Mouse (Mus musculus): ENCODE results near the gene Igfbp3. TPM values are rescaled to one million over a fixed set of nuclear protein-coding genes. Genes with fewer than 3 reads are reported as not detected.
"Not testable (repeated sequence)": the region's sequence is repeated elsewhere in the genome, so short reads cannot be mapped to it uniquely, and the experiment has no call there.

Igfbp3 gene
- polyA plus RNA-seq (2017; shearing (Covaris generic)) = not detected

DNA sequence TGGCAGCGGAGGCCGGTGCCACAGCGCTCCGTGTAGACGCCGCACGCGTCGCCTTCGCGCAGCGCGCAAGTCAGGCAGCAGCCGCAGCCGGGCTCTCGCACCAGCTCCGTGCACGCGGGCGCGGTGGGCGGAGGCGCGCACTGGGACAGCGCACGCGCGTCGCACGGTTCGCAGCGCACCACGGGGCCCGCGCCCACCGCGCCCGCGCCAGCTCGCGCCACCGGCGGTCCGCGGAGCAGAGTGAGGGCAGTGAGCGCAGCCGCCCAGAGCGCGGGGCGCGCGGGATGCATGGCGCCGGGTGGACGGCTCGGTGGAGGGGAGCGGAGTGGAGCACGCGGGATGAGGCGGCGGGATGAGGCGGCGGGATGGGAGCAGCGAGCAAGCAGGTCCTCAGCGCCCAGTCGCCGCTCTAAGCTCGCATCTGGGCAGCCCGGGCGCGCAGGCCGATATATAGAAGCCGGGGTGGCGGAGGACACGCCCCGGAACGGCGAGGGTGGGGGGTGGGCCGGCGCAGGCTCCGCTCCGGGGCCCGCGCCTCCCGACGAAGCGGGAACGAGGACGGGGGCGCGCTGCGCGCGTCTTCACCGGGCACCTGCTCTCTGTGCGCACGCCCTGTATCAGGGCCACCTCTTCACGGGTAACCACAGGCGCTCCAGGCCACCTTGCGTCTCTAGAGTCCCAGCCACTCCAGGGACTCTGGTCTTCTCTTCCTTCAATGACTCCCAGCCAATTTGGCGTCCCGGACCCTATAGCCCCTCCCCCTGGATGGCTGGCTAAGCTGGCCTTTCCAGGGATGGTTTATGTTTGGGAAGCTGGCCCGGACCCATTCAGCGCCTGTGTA is at the start of gene Igfbp3:
Igfbp3 (minus strand) TSS at position 423 of the 841 bp plus-strand sequence.
- no peak for ATAC-seq

- no peak for ATAC-seq
These were observed 37.1 kb upstream of the Igfbp3 start for GRCm38 (mm10) chr11:7250870-7251269.

GRCm38 (mm10) chr11:7250415-7250814 is 36.7 kb upstream of the Igfbp3 start:
- ATAC-seq = no peak

DNA sequence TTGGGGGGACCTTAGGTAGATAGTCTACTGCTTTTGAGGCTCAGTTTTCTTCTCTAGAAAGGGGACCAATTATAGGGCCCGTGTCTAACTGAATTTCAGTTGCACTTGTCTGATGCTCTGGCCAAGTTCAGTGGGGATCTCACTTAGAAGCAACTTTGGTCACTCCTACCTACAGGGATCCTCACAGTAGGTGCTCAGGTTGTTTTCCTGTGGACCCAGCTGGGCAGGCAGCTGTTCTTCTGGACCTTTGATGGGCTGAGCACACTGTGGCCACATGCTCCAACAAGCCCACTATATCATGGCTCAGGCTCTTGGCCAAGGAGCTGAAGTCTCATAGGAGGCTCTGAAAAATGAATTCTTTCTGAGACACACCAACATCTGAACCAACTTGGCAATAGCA is 31.1 kb upstream of the Igfbp3 start:
- ATAC-seq = no peak

GRCm38 (mm10) chr11:7239041-7239740 is 25.5 kb upstream of the Igfbp3 start:
- ATAC-seq = no peak

DNA sequence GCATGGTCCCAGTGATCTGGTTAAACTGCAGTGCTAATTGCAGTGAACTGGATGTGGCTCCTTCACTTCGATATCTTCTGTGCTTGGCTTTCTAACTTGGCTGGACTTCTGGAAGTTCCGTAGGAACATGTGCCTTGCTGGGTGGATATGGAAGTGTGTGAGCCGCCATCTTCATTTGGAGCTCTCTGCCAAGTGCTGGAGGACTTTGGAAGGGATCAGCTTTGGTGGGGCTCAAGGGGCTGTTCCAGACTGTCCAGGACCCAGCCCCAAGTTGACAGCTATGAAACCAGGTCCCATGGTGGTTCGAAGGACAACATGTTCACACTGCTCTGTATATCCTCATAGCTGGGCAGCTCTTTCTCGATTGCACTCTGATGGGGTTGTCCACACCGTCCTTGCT is 24.8 kb upstream of the Igfbp3 start:
- ATAC-seq = no peak

GRCm38 (mm10) chr11:7237712-7238111 is 24.0 kb upstream of the Igfbp3 start:
- ATAC-seq = no peak

GRCm38 (mm10) chr11:7236751-7237150 is 23.0 kb upstream of the Igfbp3 start:
- ATAC-seq = no peak

DNA sequence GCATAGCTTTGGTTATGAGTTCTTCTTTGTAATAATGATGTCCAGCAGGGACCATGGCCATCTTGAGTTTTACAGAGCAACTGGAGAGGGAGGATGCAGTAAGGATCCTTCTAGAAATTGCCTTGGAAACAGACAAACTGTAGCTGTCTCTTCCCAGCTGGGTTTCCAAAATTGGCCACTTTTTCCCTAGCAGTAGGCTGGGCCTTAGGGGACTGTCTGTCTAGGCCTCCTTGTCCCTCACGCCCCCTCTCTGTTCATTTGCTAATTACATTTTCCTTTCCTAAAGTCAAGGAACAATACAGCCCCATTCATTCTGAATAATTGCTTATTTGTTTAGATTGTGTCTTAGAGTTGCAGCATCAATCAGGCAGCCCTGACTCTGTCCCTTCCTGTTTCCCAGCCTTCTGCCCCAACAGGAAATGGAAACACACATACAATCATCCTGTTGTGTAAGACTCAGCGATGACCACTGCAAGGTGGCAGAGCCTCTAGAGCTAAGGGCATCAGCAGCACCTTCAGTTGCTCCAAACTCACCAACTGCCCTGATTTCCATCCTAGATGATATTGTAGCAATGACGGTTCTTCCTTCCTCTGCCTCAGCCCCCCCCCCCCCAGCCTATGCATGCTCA is 21.4 kb upstream of the Igfbp3 start:
- ATAC-seq = no peak

GRCm38 (mm10) chr11:7234436-7234835 is 20.7 kb upstream of the Igfbp3 start:
- ATAC-seq = no peak

DNA sequence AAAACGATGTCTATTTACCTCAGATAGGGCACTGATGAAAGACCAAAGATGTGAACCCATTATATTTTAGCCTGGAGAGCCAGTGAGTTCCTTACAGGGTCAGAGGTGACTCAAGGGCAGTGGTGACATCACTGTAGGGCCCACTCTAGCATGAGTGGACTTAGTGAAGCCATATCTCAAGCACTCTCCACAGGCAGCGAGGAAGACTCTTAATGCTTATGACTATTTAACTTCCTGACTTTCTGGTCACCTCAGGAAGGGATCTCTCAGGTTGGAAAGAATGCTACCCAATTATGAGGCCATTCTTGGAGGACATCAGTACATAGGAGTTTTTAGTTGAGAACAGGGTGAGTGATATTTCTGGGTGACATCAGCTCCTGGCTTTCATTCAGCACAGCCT is 19.6 kb upstream of the Igfbp3 start:
- no peak for ATAC-seq

GRCm38 (mm10) chr11:7231958-7232357 is 18.2 kb upstream of the Igfbp3 start:
- ATAC-seq = no peak

GRCm38 (mm10) chr11:7230000-7230399 is 16.3 kb upstream of the Igfbp3 start:
- ATAC-seq = no peak

DNA sequence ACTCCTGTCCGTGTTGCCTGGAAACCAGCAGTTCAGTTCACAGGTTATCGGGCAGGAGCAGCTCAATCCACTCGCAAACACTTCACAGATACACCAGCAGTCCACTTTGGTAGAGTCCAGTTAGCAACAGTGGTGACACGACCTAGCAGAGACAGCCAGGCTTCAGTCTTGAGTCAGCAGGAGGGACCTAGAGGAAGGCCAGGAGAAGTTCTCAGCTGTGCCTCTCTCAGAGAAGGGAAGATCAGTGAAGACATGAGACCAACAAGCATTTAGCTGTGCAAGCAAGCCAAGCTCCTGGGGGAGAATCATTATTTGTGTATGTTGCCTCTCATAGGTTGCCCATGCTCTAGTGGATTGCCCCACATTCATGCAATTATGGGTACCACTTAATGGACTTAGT is 14.4 kb upstream of the Igfbp3 start:
- ATAC-seq = no peak

DNA sequence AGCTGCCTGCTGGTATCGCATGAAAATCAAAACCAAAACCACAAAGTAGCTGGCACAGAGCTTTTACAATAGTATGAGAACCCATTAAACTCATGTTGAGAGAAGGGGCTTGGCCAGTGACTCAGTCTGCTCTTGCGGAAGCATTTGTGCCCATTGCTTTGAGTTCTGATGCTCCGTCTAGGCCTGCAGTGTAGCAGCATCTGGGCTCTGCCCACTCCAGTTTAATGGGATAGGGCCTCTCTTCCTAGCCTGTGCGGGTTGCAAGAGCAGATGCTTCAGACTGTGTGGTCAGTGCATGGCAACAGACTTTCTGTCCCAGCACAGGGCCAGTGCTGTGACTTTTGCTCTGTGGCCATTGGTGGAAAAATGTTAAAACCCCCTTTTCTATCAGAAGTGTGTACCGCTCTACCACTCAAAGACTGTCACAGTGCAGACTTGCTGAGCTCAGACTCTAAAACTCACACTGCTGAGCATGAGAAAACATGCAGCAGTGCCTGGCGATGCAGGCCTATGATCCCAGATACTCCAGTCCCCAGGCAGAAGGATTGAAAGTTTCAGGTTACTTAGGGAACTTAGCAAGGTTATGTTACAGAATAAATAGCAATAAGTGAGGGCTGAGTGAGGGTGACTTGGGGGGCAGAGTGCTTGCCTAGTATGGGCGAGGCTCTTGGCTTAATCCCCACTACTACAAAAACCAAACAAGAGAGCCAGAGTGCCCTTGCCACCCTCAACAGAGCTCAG is 13.3 kb upstream of the Igfbp3 start:
- ATAC-seq = no peak

DNA sequence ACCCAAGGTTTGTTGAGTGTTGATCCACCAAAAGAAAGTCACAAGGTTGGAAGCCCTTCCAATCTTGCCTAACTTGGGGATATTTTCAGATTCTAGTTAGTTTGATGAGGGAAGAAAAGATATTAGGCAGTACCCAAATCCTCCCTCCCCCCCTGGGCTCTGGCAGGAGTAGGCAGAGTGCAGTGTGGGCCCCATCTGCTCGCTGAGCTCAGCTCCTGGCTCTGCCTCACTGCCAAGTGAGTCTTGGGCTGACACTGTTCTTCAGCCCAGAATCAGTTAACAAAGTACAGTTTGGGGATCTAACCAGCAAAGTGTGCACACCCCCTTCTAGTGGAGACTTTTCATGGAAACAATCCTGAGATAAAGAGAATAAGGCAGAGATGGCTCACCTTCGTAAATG is 12.5 kb upstream of the Igfbp3 start:
- no peak for ATAC-seq

DNA sequence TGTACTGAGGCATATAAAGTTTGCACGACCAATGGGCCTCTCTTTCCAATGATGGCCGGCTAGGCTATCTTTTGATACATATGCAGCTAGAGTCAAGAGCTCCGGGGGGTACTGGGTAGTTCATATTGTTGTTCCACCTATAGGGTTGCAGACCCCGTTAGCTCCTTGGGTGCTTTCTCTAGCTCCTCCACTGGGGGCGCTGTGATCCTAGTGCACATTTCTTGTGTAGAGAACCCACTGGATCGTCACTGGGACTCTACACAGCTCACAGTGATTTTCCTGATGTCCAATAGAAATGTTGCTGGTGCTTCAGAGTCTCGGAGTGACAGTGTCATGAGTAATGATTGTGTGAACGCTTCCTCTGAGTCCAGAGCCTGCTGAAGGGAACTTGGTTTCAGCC is 8.1 kb upstream of the Igfbp3 start:
- not testable (repeated sequence) for ATAC-seq

GRCm38 (mm10) chr11:7215703-7216102 is 2.0 kb upstream of the Igfbp3 start:
- no peak for ATAC-seq

DNA sequence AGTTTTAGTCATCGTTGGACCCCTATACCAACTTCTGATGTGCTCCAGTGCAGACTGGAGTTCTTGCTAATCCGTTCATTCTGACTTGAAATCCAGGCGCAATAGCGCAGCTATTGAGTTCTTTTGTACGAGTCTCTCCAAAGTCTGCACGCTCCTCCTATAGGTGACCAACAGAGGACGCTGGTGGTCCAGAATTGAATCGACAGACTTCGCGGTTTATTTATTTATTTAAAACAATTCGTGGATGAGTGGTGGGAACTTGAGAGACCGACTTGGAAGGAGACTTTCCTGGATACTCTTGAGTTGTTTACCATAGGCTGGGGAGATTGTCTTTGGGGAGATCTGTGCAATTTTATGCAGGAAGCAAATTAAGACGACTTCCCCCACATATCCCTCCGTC is 1.0 kb upstream of the Igfbp3 start:
- no peak for ATAC-seq

- no peak for ATAC-seq
These were observed 578 bp upstream of the Igfbp3 start for GRCm38 (mm10) chr11:7214342-7214660.

DNA sequence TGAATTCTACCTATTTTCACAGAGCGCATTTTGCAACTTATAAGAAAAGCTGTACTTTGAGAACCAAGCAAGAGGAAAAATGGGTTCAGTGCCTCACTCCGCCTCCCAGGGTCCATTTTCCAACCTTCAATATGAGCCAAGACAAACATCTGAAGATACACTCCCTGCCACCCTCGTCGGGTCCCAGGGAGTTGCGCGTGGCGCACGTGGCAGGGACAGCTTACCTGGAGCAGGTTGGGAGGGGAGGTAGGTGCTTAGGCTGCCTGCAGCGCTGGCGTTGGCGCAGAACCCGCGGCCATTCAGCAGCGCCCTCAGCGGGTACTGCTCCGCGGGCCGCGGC is 592 bp downstream of the Igfbp3 start:
- no peak for ATAC-seq

- no peak for ATAC-seq
These were observed 1.5 kb downstream of the Igfbp3 start for GRCm38 (mm10) chr11:7212126-7212798.

DNA sequence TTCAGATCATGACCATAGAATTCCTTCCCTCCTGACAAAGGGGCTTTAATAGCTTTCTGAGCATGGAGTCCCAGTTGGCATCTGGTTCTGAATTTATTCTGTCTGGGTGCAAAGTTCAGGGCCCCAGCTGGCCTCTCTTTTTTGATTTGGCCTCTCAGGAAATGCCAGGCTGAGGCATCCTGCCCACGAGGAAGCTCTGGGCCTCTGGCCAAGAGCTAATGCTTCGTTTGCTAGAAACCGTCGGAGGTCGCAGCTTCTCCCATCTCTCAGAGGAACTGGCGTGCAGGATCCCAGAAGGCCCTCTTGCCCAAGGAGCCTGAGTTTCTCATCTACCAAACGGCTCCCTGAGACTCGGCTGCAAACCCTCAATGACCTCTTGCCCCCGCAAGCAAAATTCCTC is 2.5 kb downstream of the Igfbp3 start:
- no peak for ATAC-seq

All from CD4-positive, CD25-positive, alpha-beta regulatory T cell, adult 4 months (primary cell).